Mouse (Mus musculus) CD4-positive helper T cell, adult 2 months (primary cell): ENCODE results near the gene Plch1.

Experiments used
- DNase-seq: peaks from one replicate; pipeline ENCODE4 v3.0.0-alpha.2; 2012; ENCODE audit warnings: low read depth, missing footprints, low spot score

Gene Plch1

DNA sequence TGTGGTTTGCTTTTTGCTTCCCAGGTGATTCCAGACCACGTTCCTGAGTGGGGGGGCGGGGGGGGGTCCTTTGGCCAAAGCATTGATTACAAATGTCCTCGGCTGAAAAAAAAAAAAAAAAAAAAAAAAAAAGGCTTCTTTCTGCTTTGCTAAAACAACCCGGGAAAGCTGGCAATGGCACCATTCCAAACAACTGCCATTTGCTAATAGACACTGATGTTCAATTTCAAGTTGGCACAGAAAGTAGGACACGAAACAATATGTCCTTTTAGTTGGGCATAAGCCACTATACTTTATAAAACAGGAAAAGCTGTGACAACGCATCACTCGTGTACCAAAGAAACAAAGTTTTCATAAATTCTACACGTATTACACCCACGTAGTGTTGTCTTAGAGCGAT, 36.6 kb downstream of the Plch1 start:
- no peak for DNase-seq

GRCm38 (mm10) chr3:63852828-63853227, 46.4 kb downstream of the Plch1 start:
- DNase-seq = no peak

DNA sequence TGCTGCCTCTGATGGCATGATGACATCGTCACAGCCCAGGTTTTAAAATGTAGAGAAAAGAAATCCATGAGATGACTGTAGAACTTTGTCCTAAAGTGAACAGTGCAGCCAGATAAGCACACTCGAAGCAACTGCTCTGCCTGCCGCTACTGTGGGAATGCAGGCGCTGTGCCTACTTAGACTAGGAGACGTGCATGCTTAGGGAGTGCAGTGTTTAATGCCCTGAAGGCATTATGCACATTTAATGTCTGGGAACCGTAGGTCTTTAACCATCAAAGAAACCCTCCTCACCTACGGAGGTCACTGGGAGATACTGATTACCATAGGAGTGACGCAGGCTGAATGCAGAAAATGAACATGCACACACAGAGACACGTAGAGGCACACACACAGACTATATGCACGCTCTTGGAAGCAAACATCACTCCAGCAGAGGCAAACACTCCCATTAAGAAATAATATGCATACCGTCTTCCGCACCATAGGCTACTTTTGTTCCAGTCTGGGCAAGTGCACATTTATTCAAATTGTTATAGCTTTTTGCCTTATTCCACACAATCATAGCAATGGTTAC, 48.1 kb downstream of the Plch1 start:
- DNase-seq = no peak

GRCm38 (mm10) chr3:63849765-63850346, 49.4 kb downstream of the Plch1 start:
- DNase-seq = no peak

GRCm38 (mm10) chr3:63844141-63844540, 55.1 kb downstream of the Plch1 start:
- no peak for DNase-seq

DNA sequence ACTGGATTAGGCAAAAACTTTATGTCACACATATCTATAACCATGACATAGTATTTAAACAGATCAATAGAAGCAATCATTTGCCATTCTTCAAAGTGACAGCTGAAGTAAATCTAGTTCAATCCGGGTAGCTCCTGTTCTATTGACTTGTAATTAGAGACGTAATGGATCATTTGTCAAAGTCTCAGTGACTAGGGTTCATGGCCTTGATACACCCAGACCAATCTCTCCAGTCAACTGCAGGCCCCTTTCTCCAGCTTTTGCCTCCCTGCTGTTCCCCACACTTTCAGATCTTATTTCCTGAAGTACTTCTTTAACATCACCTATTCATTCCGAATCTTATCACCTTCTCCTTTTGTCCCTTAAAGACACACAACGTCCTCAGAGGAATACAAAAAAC, 56.8 kb downstream of the Plch1 start:
- DNase-seq = no peak

DNA sequence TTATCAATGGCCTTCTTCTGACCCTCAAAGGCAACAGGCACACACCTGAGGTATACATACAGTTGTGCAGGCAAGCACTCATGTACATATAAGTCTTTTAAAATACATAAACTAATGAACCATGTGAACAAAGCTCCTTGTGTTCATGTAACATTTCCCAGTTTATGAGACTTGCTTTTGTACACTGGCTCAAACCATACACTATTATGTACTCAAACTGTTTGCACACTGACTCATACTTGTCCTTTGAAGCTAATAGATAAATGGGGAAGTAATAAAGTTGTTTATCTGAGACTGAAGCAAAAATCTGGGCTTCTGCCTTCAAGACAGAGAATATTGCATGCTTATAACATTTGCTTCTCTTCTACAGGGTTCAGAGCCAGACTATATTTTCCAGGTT, 61.5 kb downstream of the Plch1 start:
- DNase-seq = no peak

DNA sequence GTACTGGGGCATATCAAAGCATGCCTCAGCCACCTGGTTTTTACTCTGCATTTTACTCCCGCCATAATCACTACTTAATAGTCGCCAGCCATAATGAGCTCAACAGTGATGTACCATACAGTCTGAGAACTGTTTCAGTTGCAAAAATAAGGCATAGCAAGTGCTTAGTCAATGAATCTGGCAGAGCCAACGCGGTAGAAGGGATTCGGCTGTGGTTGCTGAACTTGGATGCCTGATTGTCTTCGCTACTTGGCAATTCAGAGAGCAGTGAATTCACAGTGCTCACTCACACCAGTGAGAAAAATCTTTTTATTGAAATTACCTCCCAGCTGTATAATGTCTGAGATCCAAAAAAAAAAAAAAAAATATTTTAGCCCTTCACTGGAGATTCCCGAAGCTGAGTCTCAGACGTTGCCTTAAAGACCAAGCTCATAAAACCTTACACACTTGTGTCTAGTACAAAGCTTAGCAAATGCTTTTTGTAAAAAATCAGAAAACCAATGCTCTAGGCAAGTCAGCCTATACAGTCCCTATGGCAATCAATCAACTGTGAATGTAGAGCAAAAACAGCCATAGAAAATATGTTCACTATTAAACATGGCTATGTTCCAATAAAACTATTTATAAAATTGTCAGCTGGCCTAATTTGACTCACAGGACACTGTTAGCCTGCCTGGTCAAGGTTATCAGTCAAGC, 62.2 kb downstream of the Plch1 start:
- no peak for DNase-seq

- DNase-seq = no peak
Observed at GRCm38 (mm10) chr3:63835816-63836215, 63.5 kb downstream of the Plch1 start.

- no peak for DNase-seq
Observed at GRCm38 (mm10) chr3:63823874-63824400, 75.3 kb downstream of the Plch1 start.

- no peak for DNase-seq
Observed at GRCm38 (mm10) chr3:63822631-63823030, 76.6 kb downstream of the Plch1 start.

DNA sequence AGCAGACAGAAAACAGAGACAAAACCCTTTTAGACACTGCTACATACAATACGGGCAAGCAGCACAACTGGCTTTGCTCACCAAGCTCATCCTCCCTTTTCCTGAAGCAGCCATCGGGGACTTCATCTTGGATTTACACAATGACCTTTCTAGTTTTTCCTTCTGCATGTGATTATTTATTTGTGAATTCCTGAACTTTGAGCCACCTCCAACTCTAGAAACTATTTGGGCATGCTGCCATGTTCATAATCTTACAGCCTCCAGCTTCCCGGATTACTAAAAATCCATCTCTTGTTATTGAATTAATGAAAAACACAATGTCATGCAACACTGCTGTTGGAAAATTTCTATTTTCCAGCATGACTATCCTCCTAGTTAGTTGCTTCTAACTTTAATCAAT, 84.1 kb downstream of the Plch1 start:
- DNase-seq = no peak

DNA sequence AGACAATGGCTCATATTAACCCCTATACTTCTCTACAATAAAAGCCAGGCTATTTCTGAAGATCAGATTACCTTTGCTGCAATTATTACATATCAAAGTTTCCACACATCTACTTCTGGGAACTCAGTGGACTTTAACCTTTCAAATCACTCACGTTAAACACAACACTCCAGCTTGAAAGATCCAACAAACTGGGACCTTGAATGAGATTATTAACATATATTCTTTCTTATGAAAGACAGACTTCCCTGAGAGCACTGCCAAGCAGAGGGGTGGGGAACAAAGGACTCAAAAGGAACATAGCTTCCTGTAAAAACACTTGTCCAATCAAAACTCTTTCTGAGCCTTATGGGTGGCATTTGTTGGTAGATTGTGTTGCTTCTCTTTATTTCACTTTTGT, 85.1 kb downstream of the Plch1 start:
- DNase-seq = no peak

- DNase-seq = no peak
Observed at GRCm38 (mm10) chr3:63806906-63807305, 92.4 kb downstream of the Plch1 start.

DNA sequence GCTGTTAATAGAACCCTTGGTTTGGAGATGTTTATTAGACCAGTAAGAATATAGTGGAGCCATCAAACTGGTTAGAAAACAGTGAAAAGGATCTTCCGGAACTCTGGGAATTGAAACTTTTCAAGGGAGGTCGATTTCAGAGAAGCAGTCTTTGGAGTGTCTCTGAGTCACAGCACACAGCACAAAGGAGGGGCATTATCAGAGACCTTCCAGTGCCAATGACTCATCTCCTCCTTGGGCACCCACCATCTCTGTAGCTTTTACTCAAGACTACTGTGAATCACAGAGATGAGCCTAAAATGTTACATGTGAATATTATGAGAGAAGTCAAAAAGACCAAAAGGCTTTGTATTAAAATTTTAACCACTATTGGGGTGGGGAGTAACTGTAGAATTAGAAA, 93.8 kb downstream of the Plch1 start:
- DNase-seq = no peak

GRCm38 (mm10) chr3:63800685-63801084, 98.6 kb downstream of the Plch1 start:
- no peak for DNase-seq

DNA sequence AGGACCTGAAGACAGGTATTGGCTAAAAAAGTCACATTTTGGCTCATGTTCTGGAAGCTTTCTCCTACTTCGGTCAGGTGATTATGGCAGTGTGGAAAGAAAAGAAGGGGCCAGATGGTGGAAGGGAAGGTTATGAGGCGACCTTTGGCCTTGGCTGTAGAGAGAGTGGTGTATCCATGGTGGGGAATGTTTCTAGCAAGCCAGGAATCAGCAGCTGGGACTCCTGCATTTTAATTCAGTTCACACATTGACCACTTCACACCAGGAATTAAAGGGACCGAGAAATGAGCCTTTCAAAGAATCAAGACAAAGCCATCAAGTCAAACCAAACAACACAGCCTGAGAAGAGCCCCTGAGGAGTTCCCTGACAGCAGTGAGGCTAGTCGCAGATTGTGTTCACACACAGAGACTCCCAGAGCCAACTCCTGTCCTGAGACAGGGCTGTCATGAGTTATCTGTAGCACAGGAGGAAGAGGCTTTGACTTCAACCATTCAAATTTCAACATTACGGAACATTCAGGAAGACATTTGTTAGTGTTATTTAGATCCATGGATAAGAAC, 112.4 kb downstream of the Plch1 start:
- DNase-seq = no peak

GRCm38 (mm10) chr3:63772617-63773305, 126.5 kb downstream of the Plch1 start:
- no peak for DNase-seq

DNA sequence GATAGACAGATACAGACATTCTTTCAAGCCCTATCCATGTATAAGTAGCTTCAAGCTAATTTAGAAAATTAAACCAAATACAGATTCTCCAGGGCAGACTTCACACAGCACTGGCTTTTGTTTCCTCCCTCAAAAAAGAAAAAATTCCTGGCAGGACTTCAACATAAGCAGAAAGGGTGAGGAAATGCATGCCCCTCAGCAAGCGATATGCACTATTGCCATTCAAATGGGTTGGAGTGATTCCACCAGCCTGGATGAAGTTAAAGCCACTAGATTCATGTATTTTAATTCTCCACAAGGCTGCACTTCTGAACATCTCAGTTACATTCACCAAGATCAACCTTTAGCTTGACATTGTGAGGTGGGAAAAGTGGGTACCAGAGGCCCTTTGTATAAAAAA, 138.5 kb downstream of the Plch1 start:
- no peak for DNase-seq

- DNase-seq = no peak
Observed at GRCm38 (mm10) chr3:63740073-63740472, 159.2 kb downstream of the Plch1 start.

DNA sequence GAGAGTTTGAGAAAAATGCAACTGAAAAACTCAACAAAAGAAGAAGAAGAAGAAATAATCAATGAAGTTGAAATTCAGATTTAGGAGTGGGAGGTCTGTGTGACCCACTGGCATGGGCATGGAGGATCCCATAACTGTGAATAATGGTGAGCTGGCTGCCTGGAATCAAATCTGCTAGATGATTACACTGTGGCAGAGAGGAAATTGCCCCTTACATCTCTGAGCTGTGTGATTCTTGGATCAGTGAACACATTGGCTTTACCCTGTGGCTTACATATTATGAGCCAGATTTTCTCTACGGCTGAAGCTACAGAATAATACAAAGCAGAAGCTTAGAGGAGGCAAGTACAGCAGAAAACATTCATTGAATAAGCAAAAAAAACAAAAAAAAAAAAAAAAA, 170.9 kb downstream of the Plch1 start:
- no peak for DNase-seq

- no peak for DNase-seq
Observed at GRCm38 (mm10) chr3:63726667-63727342, 172.5 kb downstream of the Plch1 start.
